Mouse (Mus musculus) megakaryocyte, embryonic 14.5 days (primary cell): ENCODE results near the gene Tmem72. TPM values are rescaled to one million over a fixed set of nuclear protein-coding genes. Genes with fewer than 3 reads are reported as not detected.
A peak's percentile ranks its signal among the peaks of the same experiment; 100 is the strongest.

ENCODE experiments used
- H3K27me3 ChIP-seq: replicated peaks from 2 replicates; pipeline ENCODE3; 2012; ENCODE audit warnings: inconsistent platforms
- H3K36me3 ChIP-seq: replicated peaks from 2 replicates; pipeline ENCODE3; 2012; ENCODE audit warnings: low read length, inconsistent platforms, mixed read lengths
- H3K4me1 ChIP-seq: 2 replicates; pipeline ENCODE4 v1.6.1; 2012; ENCODE audit warnings: inconsistent platforms
- H3K4me3 ChIP-seq: replicated peaks from 2 replicates; pipeline ENCODE3; 2012; ENCODE audit warnings: moderate library complexity, mild to moderate bottlenecking, inconsistent platforms
- H3K9me3 ChIP-seq: 2 replicates; pipeline ENCODE4 v1.6.1; 2012; ENCODE audit warnings: inconsistent platforms
- FLI1 ChIP-seq: IDR thresholded peaks from 2 replicates; pipeline ENCODE4 v1.6.1; 2012; ENCODE audit warnings: low read length, inconsistent platforms, mixed read lengths
- GATA1 ChIP-seq: IDR thresholded peaks from 3 replicates; pipeline ENCODE4 v1.6.1; 2012; ENCODE audit warnings: mixed read lengths, low read length, inconsistent platforms, borderline replicate concordance
- polyA plus RNA-seq: library from polyadenylated mRNA; stranded (reverse); fragments of >175 nt; gene quantifications from 2 replicates; pipeline ENCODE4 v1.2.3, GENCODE M21; 2012; ENCODE audit warnings: low replicate concordance; ENCODE audit not compliant: insufficient read depth

Tmem72 gene
- polyA plus RNA-seq, 1 experiment, result not detected

DNA sequence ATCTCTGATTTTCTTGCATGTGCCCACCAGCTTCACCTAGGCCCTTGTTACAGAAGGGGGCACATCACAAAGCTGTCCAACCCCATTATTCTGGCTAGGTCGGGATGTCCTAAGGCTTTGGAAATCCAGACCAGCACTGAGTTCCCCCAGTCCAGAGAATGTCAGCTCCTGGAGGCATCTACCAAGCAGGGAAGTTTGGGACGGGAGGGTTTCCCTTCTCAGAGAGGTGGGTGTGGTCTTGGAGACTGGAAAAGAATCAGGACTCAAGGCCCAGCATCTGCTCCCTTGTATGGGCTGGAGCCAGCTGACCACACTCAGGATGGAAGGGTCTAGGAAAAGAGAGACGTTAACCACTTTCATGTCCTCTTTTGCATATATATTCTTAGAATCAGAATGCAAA, 63.5 kb downstream of the Tmem72 start:
- Histone ChIP-seq H3K27me3 (peaks cover 35% of the 10 kb centered on the region), H3K4me3 (no peak overlapping the region), H3K4me1 (peaks cover 51% of the 10 kb centered on the region), H3K9me3 (no peaks in the 10 kb centered on the region), H3K36me3 (no peaks in the 10 kb centered on the region)
- TF ChIP-seq FLI1 (no peak), GATA1 (no peak)

DNA sequence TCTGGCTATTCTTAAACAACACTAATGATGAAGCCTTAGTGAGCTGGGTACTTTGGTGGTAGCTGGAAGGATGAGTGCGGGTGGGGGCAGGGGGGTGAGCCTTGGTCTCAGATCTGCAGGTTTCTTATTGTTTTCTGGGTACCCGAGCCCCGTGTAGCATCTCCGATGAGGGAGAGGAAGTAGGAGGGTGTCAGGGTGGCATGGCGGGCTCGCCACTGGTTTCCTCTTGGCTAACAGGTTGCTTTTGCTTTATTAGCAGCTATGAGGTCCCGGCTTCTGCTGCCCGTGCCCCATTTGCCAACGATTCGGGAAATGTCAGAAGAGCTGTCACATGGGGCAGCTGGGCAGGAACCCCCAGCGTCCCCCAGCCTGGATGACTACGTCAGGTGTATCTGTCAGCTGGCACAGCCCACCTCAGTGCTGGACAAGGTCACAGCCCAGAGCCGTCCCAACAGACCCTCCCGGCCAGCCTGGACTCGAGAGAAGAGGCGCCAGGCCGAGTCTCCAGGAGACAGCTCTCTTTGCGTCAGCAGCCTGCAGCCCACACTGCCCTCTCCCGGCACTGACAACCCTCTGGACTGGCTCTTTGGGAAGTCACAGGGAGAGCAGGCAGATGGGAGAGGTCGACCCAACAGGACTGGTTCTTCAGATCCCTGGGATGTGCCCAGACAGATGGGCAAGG, 65.1 kb downstream of the Tmem72 start:
- TF ChIP-seq GATA1 (no peak), FLI1 (no peak)
- Histone ChIP-seq H3K27me3 (peaks cover 33% of the 10 kb centered on the region), H3K4me3 (no peak overlapping the region), H3K36me3 (peaks cover 2% of the 10 kb centered on the region), H3K4me1 (peaks cover 61% of the 10 kb centered on the region), H3K9me3 (no peaks in the 10 kb centered on the region)

DNA sequence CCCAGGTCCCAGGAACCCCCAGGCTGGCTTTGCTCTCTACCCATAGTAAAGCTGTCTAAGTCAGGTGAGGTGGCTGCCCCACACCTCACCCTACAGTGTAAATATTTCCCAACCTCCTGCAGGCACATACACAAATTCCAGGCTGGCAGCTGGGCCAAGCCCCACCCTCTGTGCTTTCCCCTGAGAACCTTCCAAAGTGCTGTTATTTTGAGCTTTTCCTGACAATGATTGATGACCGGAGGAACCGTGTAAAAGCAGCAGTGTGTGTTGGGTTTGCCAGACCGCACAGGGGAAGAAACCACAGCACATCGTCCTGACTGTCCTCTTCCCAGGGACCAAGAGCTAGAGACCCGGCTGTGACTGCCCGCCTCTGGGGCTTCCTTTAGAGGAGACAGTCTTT, 66.3 kb downstream of the Tmem72 start, which contains the start of gene Depp1:
Gene Depp1 (plus strand): TSS at position 204 of the 400 bp plus-strand sequence.
- Histone ChIP-seq H3K4me3 (peak within 1 kb of the TSS; percentile 35), H3K27me3 (peaks cover 33% of the 10 kb centered on the region), H3K9me3 (no peaks in the 10 kb centered on the region), H3K4me1 (peaks cover 68% of the 10 kb centered on the region), H3K36me3 (peaks cover 2% of the 10 kb centered on the region)
- no peak for TF ChIP-seq GATA1
- TF ChIP-seq FLI1, result no peak

DNA sequence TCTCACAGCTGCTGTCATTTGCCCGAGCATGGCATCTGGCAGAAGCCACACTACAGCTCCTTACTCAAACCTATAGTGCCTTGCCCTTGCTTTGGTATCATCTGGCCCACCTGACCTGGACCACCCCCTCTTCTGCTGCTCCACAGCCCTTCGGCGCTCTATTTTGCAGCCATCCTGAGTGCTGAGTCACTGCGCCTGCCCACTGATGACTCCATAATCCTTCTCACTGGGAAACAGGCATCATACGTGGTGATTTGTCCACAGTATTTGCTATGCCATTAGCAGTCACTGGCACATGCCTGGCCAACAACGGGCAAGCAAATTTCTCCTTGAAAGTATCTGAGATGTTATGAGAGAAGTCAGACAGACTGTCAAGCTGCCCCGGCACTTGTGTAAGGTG, 66.9 kb downstream of the Tmem72 start:
- peaks cover 68% of the 10 kb centered on the region for H3K4me1 ChIP-seq
- H3K9me3 ChIP-seq, result no peaks in the 10 kb centered on the region
- TF ChIP-seq GATA1, result no peak
- no peak for TF ChIP-seq FLI1
- peaks cover 2% of the 10 kb centered on the region for H3K36me3 ChIP-seq
- H3K4me3 ChIP-seq, result peak overlapping the region; percentile 35
- peaks cover 37% of the 10 kb centered on the region for H3K27me3 ChIP-seq

DNA sequence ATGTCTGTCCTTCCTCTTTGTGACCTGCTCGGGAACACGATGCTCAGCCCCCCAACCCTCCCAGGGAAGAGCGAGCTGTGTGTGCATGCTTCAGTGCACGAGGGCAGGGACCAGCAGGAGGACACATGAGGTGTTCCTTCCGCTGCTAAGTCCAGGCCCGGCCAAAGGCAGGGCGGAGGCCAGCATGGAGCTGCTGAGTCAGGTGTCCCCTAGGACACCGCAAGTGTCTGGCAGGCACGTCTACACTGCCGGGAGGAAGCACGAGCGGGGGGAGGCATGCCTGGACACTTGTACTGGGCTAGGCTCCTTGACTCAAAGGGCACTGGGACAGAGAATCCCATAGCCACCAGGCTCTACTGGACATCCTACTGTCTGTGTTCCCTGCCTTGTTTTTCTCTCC, 69.0 kb downstream of the Tmem72 start:
- TF ChIP-seq GATA1 (no peak), FLI1 (no peak)
- Histone ChIP-seq H3K9me3 (no peaks in the 10 kb centered on the region), H3K27me3 (peaks cover 24% of the 10 kb centered on the region), H3K4me3 (peak overlapping the region; percentile 26), H3K4me1 (peaks cover 81% of the 10 kb centered on the region), H3K36me3 (peaks cover 2% of the 10 kb centered on the region)

DNA sequence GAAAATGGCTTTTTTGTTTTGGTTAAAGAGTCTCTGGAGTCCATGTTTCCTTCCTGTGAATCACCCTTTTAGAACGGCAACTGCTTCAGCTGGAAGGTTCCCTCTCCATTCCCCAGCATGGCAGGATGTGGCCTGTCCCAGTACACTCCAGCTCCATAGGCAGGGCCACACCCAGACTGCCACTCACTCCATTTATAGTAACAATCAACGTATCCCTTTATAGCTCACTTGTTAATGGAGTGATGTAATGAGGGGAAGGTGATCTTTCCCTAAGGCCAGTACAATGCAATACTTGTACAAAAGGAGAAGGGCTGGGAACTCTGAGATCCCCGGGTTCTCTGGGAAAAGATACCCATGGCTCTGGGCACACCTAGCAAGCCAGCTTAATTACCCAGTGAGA, 72.4 kb downstream of the Tmem72 start:
- Histone ChIP-seq H3K27me3 (peaks cover 13% of the 10 kb centered on the region), H3K36me3 (peaks cover 2% of the 10 kb centered on the region), H3K9me3 (no peaks in the 10 kb centered on the region), H3K4me1 (peaks cover 65% of the 10 kb centered on the region), H3K4me3 (no peak overlapping the region)
- TF ChIP-seq FLI1 (no peak), GATA1 (no peak)

DNA sequence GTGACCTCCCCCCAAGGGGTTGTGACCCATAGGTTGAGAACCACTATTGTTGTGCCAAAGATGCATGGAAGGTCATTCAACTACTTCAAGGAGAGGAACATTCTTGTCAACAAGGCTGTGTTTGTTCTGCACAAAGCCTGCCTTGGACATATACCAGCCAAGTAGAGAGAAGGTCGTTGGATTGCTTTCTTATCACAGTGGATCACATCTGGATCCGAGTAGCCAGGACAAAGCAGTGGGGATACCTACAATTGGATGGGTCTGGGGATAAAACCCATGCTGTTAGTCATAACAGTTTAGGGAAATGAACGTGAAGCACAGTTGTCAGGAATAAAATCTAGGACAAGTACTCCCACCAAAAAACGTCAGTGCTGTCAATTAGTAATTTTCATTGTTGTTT, 72.8 kb downstream of the Tmem72 start:
- Histone ChIP-seq H3K4me3 (no peak overlapping the region), H3K9me3 (no peaks in the 10 kb centered on the region), H3K4me1 (peaks cover 65% of the 10 kb centered on the region), H3K36me3 (peaks cover 2% of the 10 kb centered on the region), H3K27me3 (peaks cover 13% of the 10 kb centered on the region)
- TF ChIP-seq FLI1, result no peak
- TF ChIP-seq GATA1, result no peak

DNA sequence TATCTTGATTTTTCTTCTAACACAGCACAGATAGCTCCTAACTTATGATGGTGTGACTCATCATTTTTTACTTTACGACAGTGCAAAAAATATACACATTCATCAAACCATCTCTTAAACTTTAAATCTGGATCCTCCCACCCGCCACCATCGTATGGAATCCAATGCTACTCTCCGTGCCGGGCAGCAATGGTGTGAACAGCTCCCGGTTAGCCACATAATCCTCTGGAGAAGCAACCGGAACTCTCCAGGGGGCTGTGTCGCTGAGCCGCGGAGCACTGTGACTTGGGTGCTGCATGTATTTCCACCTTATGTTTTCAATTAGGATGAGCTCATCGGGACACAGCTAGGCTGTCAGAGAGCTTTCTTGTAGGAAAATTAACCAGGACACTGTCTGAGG, 73.8 kb downstream of the Tmem72 start:
- TF ChIP-seq FLI1 (no peak), GATA1 (no peak)
- Histone ChIP-seq H3K27me3 (peaks cover 13% of the 10 kb centered on the region), H3K9me3 (no peaks in the 10 kb centered on the region), H3K4me3 (no peak overlapping the region), H3K36me3 (peaks cover 2% of the 10 kb centered on the region), H3K4me1 (peaks cover 68% of the 10 kb centered on the region)

DNA sequence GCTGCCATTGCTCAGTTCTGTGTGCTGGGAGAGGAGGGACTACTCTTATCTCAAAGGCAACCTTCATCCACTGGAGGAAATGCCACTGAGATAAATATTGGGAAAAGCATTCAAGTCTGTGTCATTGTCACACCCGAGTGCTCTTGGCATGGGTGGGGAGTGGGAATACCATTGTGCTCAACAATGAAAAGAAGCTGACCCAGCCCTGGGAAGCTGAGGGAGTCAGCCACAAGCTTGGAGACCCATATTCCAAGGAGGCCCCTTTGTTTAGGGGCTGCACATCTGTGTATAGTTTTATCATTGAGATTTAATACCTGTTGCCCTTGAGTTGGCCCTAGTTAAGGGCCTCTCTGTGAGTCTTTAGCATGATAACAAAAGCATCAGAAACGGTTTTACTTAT, 77.0 kb downstream of the Tmem72 start:
- TF ChIP-seq FLI1, result no peak
- no peak for TF ChIP-seq GATA1
- Histone ChIP-seq H3K4me3 (no peak overlapping the region), H3K27me3 (peaks cover 3% of the 10 kb centered on the region), H3K4me1 (peaks cover 74% of the 10 kb centered on the region), H3K9me3 (no peaks in the 10 kb centered on the region), H3K36me3 (no peaks in the 10 kb centered on the region)

DNA sequence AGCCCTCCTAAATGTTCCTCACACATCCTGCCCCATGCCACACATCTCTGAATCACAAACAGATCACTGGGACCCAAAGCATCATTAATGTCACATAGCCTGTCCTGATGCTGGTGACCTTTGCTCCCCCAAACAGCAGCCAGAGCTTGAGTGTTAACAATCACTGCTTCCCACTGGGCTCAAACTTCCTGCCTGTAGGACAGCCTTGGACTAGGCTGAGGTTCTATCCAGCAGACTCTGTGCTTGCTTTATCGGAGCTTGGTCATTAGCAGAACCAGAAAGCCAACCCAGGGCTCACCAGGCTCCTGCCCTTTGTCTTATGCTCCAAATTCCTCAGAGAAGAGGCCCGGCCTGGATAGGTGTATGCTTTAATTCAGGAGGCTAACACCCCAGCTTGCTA, 77.8 kb downstream of the Tmem72 start:
- no peak overlapping the region for H3K4me3 ChIP-seq

More for the DNA sequence above, 77.8 kb downstream of the Tmem72 start:
- Histone ChIP-seq H3K36me3 (no peaks in the 10 kb centered on the region), H3K9me3 (no peaks in the 10 kb centered on the region), H3K27me3 (peaks cover 3% of the 10 kb centered on the region), H3K4me1 (peaks cover 74% of the 10 kb centered on the region)
- TF ChIP-seq FLI1 (no peak), GATA1 (no peak)
